In genomic region chr2:165303354-165304012, GRCm38 (mm10) we compare ENCODE assay signal across 20 mouse cellular contexts. TPM values are rescaled to one million over a fixed set of nuclear protein-coding genes. Genes with fewer than 3 reads are reported as not detected.
DNase-seq lines count a peak whose midpoint lies in the region; ATAC-seq and TF ChIP-seq lines count a peak whose summit lies in the region.
"Had no signal": no experiment of that assay in that cellular context is flagged by ENCODE, and none has a peak within 500 bp of the region (broad histone marks: within the 10 kb centered on the region; RNA-seq: fewer than 3 reads in every experiment).

No protein-coding gene starts in this region.

- no peak for TF ChIP-seq POLR2A in CH12.LX (IDR thresholded peaks at IDR 0.05; ENCODE audit: low read depth, low read length)
- no peak for TF ChIP-seq POLR2A in cerebellum, adult 2 months (IDR thresholded peaks at IDR 0.05; ENCODE audit: borderline replicate concordance, insufficient read depth, low read length)

- no peak for TF ChIP-seq RAD21 in CH12.LX (IDR thresholded peaks at IDR 0.05; ENCODE audit: low read depth, low read length)

- no peak overlapping the region for H3K4me2 ChIP-seq in CH12.LX (ENCODE audit: insufficient read depth, low read depth, poor library complexity, severe bottlenecking)
- H3K4me2 ChIP-seq in intestine, embryonic 15.5 days (replicated peaks) = no peak overlapping the region
- H3K4me2 ChIP-seq: embryonic facial prominence, embryonic 13.5 days; forebrain, embryonic 12.5 days; hindbrain, embryonic 13.5 days had no signal

- peak overlapping the region in 1 of 3 experiments; percentile 16 for H3K4me3 ChIP-seq in CH12.LX (replicated peaks in 1 of 3; ENCODE audit: low read depth in 2 of 3, low read length in 2 of 3, poor library complexity in 1 of 3)
- H3K4me3 ChIP-seq in cerebellum, adult 2 months (replicated peaks; ENCODE audit: insufficient read depth, low read depth, low read length) = peak overlapping the region; percentile 53
- H3K4me3 ChIP-seq in intestine, embryonic 15.5 days (replicated peaks) = no peak overlapping the region
- H3K4me3 ChIP-seq: embryonic facial prominence, embryonic 13.5 days; forebrain, embryonic 12.5 days; heart, embryonic 10.5 days; hindbrain, embryonic 13.5 days had no signal

- no peak for TF ChIP-seq CTCF in CH12.LX (conservative IDR thresholded peaks at IDR 0.05 in 1 of 2, IDR thresholded peaks at IDR 0.05 in 1 of 2; ENCODE audit: low read depth in 2 of 2, low read length in 2 of 2)
- no peak for TF ChIP-seq CTCF in cerebellum, adult 2 months (IDR thresholded peaks at IDR 0.05; ENCODE audit: borderline replicate concordance, insufficient read depth, low read depth, low read length)

- no peak overlapping the region for H3K9ac ChIP-seq in CH12.LX (ENCODE audit: insufficient read depth, low read depth)
- H3K9ac ChIP-seq in intestine, embryonic 15.5 days = no peak overlapping the region
- H3K9ac ChIP-seq: embryonic facial prominence, embryonic 13.5 days; forebrain, embryonic 12.5 days; hindbrain, embryonic 13.5 days had no signal

- in situ Hi-C loops in CH12.LX (cut with MboI; ENCODE audit: low pct_ligation_motif_present, low pct_unique_long_range_greater_than_20kb, low sequenced_read_pairs) = no loop called here

- peaks cover 0 to 1% of the 10 kb centered on the region in 2 experiments; a peak in 1 of 4 replicates for H3K4me1 ChIP-seq in CH12.LX (ENCODE audit: control insufficient read depth in 1 of 2, insufficient read depth in 2 of 2)
- peaks cover 36% of the 10 kb centered on the region for H3K4me1 ChIP-seq in cerebellum, adult 2 months (ENCODE audit: control insufficient read depth, insufficient read depth, low read length)
- H3K4me1 ChIP-seq in intestine, embryonic 15.5 days (replicated peaks) = no peaks in the 10 kb centered on the region
- H3K4me1 ChIP-seq: embryonic facial prominence, embryonic 13.5 days; heart, embryonic 10.5 days had no signal

- H3K79me2 ChIP-seq in CH12.LX (replicated peaks; ENCODE audit: control insufficient read depth, extremely low read depth, insufficient read depth, poor library complexity, severe bottlenecking) = no peaks in the 10 kb centered on the region

- no peak for ATAC-seq in intestine, embryonic 15.5 days
- no peak for ATAC-seq in inflammation-experienced regulatory T-cells, adult 6 months
- ATAC-seq: forebrain, embryonic 16.5 days; intestine, postnatal 0 days had no signal

- peaks cover 3% of the 10 kb centered on the region for H3K9me3 ChIP-seq in CH12.LX (replicated peaks; ENCODE audit: low read length)
- no peaks in the 10 kb centered on the region for H3K9me3 ChIP-seq in intestine, embryonic 15.5 days
- H3K9me3 ChIP-seq: embryonic facial prominence, embryonic 13.5 days; forebrain, embryonic 12.5 days; heart, embryonic 10.5 days; hindbrain, embryonic 13.5 days had no signal

- H3K27me3 ChIP-seq in CH12.LX (replicated peaks) = no peaks in the 10 kb centered on the region
- H3K27me3 ChIP-seq in cerebellum, adult 2 months (ENCODE audit: control insufficient read depth, insufficient read depth, low read length) = no peaks in the 10 kb centered on the region
- no peaks in the 10 kb centered on the region for H3K27me3 ChIP-seq in intestine, embryonic 15.5 days (replicated peaks)
- H3K27me3 ChIP-seq: embryonic facial prominence, embryonic 13.5 days; forebrain, embryonic 12.5 days; hindbrain, embryonic 13.5 days had no signal

- TF ChIP-seq EP300 in CH12.LX (IDR thresholded peaks at IDR 0.05; ENCODE audit: low read length) = no peak

- dilution Hi-C loops in CH12.LX (cut with MboI; ENCODE audit: extremely low pct_ligation_motif_present, extremely low pct_unique_long_range_greater_than_20kb, low sequenced_read_pairs) = no loop called here

- 17% methylated on average over 6 of the region's 6 CpGs for WGBS in cerebellum, adult 2 months
- 88% methylated on average over 6 of the region's 6 CpGs for WGBS in intestine, embryonic 15.5 days

- peak; percentile 55 to 63 for DNase-seq in cerebellum, adult 18-20 months
- DNase-seq in cerebellum, adult 11 months = no peak
- no peak for DNase-seq in CH12.LX (ENCODE audit: extremely low read depth)
- DNase-seq in cerebellum, adult 2 months = peak; percentile 67 to 81
- peak; percentile 78 to 84 for DNase-seq in cerebellum, postnatal 14 days
- DNase-seq: adrenal gland, adult 2 months; adrenal gland, postnatal 36 days; gastrocnemius, postnatal 10 days; heart, adult 18-20 months; heart, postnatal 10 days; heart, postnatal 4 days; kidney, adult 8-10 months had no signal

- H3K36me3 ChIP-seq in CH12.LX (replicated peaks in 1 of 2; ENCODE audit: control insufficient read depth in 1 of 2, insufficient read depth in 1 of 2, low read length in 1 of 2) = peaks cover 35 to 82% of the 10 kb centered on the region in 2 experiments
- H3K36me3 ChIP-seq in intestine, embryonic 15.5 days = peaks cover 22% of the 10 kb centered on the region

- no peak overlapping the region for H3K27ac ChIP-seq in CH12.LX (ENCODE audit: insufficient read depth, low read depth)
- peak overlapping the region; percentile 75 for H3K27ac ChIP-seq in cerebellum, adult 2 months (ENCODE audit: insufficient read depth, low read length)
- no peak overlapping the region for H3K27ac ChIP-seq in intestine, embryonic 15.5 days
- H3K27ac ChIP-seq: embryonic facial prominence, embryonic 13.5 days; forebrain, embryonic 12.5 days; heart, embryonic 10.5 days; hindbrain, embryonic 13.5 days had no signal

TF ChIP-seq in CH12.LX, 34 proteins besides CTCF, POLR2A, EP300 and RAD21:
- peak; percentile 25; the same call in 1 of the 2 replicates for TF ChIP-seq HCFC1 (IDR thresholded peaks at IDR 0.05; ENCODE audit: low read depth, low read length)
- TF ChIP-seq MAZ (IDR thresholded peaks at IDR 0.05; ENCODE audit: low read depth, low read length) = no peak

RNA-seq across cellular contexts. Expression of gene Slc35c2, which starts 15.8 kb away (rescaled TPM):
- 45.5 and 49.3 TPM in 2 replicates for total RNA-seq in CH12.LX (2012; rRNA removed)
- 41.6 and 55.3 TPM in 2 replicates for total RNA-seq in CH12.LX (2014; rRNA removed)
- polyA plus RNA-seq in CH12.LX (2012; ENCODE audit: insufficient read length, low read depth) = 35.2 and 57.8 TPM in 2 replicates
- 78.2 and 84.0 TPM in 2 replicates for polyA plus RNA-seq in cerebellum, adult 2 months (2012; rRNA removed)
- polyA plus RNA-seq in intestine, embryonic 15.5 days (2015; fragmentation: Nextera tagmentation; extraction: Ambion mirVana) = 83.6 and 98.3 TPM in 2 replicates
- 10 to 100 TPM; 36.4 to 44.9 (median 44.1) TPM for polyA plus RNA-seq in inflammation-experienced regulatory T-cells, adult 6 months (2017; shearing (Covaris generic))

RNA-seq across cellular contexts. Expression of gene Elmo2, which starts 22.8 kb away (rescaled TPM):
- total RNA-seq in CH12.LX (2012; rRNA removed) (11.7 and 13.2 TPM in 2 replicates), CH12.LX (2014; rRNA removed) (9.0 and 9.6 TPM in 2 replicates)
- 8.4 and 10.1 TPM in 2 replicates for polyA plus RNA-seq in CH12.LX (2012; ENCODE audit: insufficient read length, low read depth)
- 187 and 208 TPM in 2 replicates for polyA plus RNA-seq in cerebellum, adult 2 months (2012; rRNA removed)
- polyA plus RNA-seq in intestine, embryonic 15.5 days (2015; fragmentation: Nextera tagmentation; extraction: Ambion mirVana) = 58.1 and 63.0 TPM in 2 replicates
- 10 to 100 TPM; 36.8 to 43.5 (median 42.5) TPM for polyA plus RNA-seq in inflammation-experienced regulatory T-cells, adult 6 months (2017; shearing (Covaris generic))

Comparison
In these comparisons a context has a peak if more than half of its experiments do, and no peak if none do; other contexts are left out.
1. DNase-seq: peak in cerebellum, adult 18-20 months (2 of 2), cerebellum, adult 2 months (2 of 2) and cerebellum, postnatal 14 days (2 of 2); none in cerebellum, adult 11 months (single experiment) and CH12.LX (single experiment).